Mouse (Mus musculus) forebrain, embryonic 11.5 days (tissue): Measurements from ENCODE around the gene Spib. TPM values are rescaled to one million over a fixed set of nuclear protein-coding genes. Genes with fewer than 3 reads are reported as not detected.

Experiments used
- ATAC-seq: fragments of 200-750 bp; cut with Nextera tagmentation; replicated peaks from 2 replicates; pipeline ENCODE4 v1.8.0; 2017; ENCODE audit warnings: moderate TSS enrichment; ENCODE audit not compliant: low FRiP score
- DNase-seq: peaks from one replicate; pipeline ENCODE4 v3.0.0-alpha.2; 2017; ENCODE audit warnings: low spot score
- H3K27ac ChIP-seq: fragments of 300-500 bp; sonication (generic); 2 replicates; pipeline ENCODE4 v1.5.1; 2014; ENCODE audit warnings: low read depth, low read length
- H3K27me3 ChIP-seq: fragments of 300-500 bp; sonication (generic); 2 replicates; pipeline ENCODE4 v1.6.1; 2014; ENCODE audit warnings: mild to moderate bottlenecking, low read length, mixed read lengths; ENCODE audit not compliant: control insufficient read depth, insufficient read depth
- H3K36me3 ChIP-seq: fragments of 300-500 bp; sonication (generic); 2 replicates; pipeline ENCODE4 v1.6.1; 2014; ENCODE audit warnings: mild to moderate bottlenecking, low read length, moderate library complexity, mixed read lengths; ENCODE audit not compliant: control insufficient read depth, insufficient read depth
- H3K4me1 ChIP-seq: fragments of 300-500 bp; sonication (generic); replicated peaks from 2 replicates; pipeline ENCODE4 v1.6.1; 2014; ENCODE audit warnings: low read length, mixed read lengths; ENCODE audit not compliant: control insufficient read depth, insufficient read depth
- H3K4me2 ChIP-seq: fragments of 300-500 bp; sonication (generic); 2 replicates; pipeline ENCODE4 v1.6.1; 2014; ENCODE audit warnings: low read depth, mild to moderate bottlenecking, low read length, moderate library complexity, mixed read lengths; ENCODE audit not compliant: severe bottlenecking
- H3K4me3 ChIP-seq: fragments of 300-500 bp; sonication (generic); 2 replicates; pipeline ENCODE4 v1.5.1; 2014; ENCODE audit warnings: low read depth, low read length
- H3K9ac ChIP-seq: fragments of 300-500 bp; sonication (generic); 2 replicates; pipeline ENCODE4 v1.6.1; 2014; ENCODE audit warnings: low read length
- H3K9me3 ChIP-seq: fragments of 300-500 bp; sonication (generic); 2 replicates; pipeline ENCODE4 v1.6.1; 2016; ENCODE audit warnings: low read length, mixed read lengths; ENCODE audit not compliant: control insufficient read depth
- WGBS: fragments of 180-500 bp; shearing (Covaris S2); extraction: QIAGEN DNeasy Blood & Tissue Kit; methylation state at CpG from one replicate; pipeline ENCODE4 v1.1.7; 2014; 5-methylcytosine and 5-hydroxymethylcytosine counted together
- polyA plus RNA-seq: library from polyadenylated mRNA; unstranded; fragments of >200 nt; fragmentation: Nextera tagmentation; extraction: Ambion mirVana; gene quantifications from 2 replicates; pipeline ENCODE4 v1.2.1, GENCODE M21; 2014

Gene Spib
- polyA plus RNA-seq, 1 experiment from 2014 or later, result 0.13 TPM

- H3K27ac ChIP-seq, result no peak overlapping the region
- no peak overlapping the region for H3K4me3 ChIP-seq
- WGBS, result 92% methylated on average over 13 of the region's 13 CpGs
- no peak for ATAC-seq
- H3K9ac ChIP-seq, result no peak overlapping the region
- no peak for DNase-seq
- H3K36me3 ChIP-seq, result peaks cover 10% of the 10 kb centered on the region
- H3K9me3 ChIP-seq, result no peaks in the 10 kb centered on the region
- no peak overlapping the region for H3K4me2 ChIP-seq
- no peaks in the 10 kb centered on the region for H3K4me1 ChIP-seq
- no peaks in the 10 kb centered on the region for H3K27me3 ChIP-seq
These were observed 2.4 kb upstream of the Spib start for GRCm38 (mm10) chr7:44534242-44534641.

GRCm38 (mm10) chr7:44533746-44534045 lies 1.8 kb upstream of the Spib start:
- DNase-seq (no peak), ATAC-seq (no peak)
- H3K4me2 ChIP-seq, result no peak overlapping the region
- H3K27me3 ChIP-seq, result no peaks in the 10 kb centered on the region
- no peak overlapping the region for H3K9ac ChIP-seq
- no peak overlapping the region for H3K27ac ChIP-seq
- no peaks in the 10 kb centered on the region for H3K9me3 ChIP-seq
- H3K4me1 ChIP-seq, result no peaks in the 10 kb centered on the region
- 68% methylated on average over 12 of the region's 12 CpGs for WGBS
- H3K36me3 ChIP-seq, result peaks cover 10% of the 10 kb centered on the region
- no peak overlapping the region for H3K4me3 ChIP-seq

- no peak for DNase-seq
- peaks cover 10% of the 10 kb centered on the region for H3K36me3 ChIP-seq
These were observed 1.3 kb upstream of the Spib start for GRCm38 (mm10) chr7:44532918-44533745.

DNA sequence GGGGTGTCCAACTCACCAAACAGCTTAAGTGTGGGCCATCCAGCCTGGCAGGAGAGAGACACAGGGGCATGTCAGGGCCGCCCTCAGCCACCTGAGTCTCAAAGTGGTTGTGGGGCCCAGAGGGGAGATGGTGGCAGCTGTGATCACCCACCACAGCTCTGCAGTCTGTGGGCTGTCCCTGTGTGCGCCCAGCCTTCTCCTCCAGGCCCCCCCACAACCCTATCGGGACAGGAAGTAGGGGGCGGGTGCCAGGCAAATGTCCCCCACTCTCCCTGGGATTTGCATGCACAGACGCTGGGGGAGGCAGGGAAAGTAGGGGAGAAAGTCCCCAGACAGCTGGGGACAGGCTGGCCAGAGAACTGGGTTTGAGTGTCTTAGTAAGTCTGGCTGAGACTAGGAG lies 664 bp downstream of the Spib start:
- Histone ChIP-seq H3K36me3 (peaks cover 10% of the 10 kb centered on the region), H3K9me3 (no peaks in the 10 kb centered on the region), H3K4me2 (no peak overlapping the region), H3K27ac (no peak overlapping the region), H3K27me3 (no peaks in the 10 kb centered on the region), H3K4me3 (no peak overlapping the region), H3K4me1 (0 out of 2 replicates have a peak, but pooled peaks cover 3% of the 10 kb centered on the region), H3K9ac (no peak overlapping the region)
- DNase-seq (no peak), ATAC-seq (no peak)
- 54% methylated on average over 5 of the region's 5 CpGs for WGBS

More at GRCm38 (mm10) chr7:44532918-44533745, 1.3 kb upstream of the Spib start:
- WGBS, result 89% methylated on average over 29 of the region's 29 CpGs
- H3K27ac ChIP-seq, result no peak overlapping the region
- no peaks in the 10 kb centered on the region for H3K27me3 ChIP-seq
- no peak overlapping the region for H3K4me2 ChIP-seq
- ATAC-seq, result no peak
- H3K9me3 ChIP-seq, result no peaks in the 10 kb centered on the region
- 0 out of 2 replicates have a peak, but pooled peaks cover under 1% of the 10 kb centered on the region for H3K4me1 ChIP-seq
- no peak overlapping the region for H3K4me3 ChIP-seq
- H3K9ac ChIP-seq, result no peak overlapping the region

DNA sequence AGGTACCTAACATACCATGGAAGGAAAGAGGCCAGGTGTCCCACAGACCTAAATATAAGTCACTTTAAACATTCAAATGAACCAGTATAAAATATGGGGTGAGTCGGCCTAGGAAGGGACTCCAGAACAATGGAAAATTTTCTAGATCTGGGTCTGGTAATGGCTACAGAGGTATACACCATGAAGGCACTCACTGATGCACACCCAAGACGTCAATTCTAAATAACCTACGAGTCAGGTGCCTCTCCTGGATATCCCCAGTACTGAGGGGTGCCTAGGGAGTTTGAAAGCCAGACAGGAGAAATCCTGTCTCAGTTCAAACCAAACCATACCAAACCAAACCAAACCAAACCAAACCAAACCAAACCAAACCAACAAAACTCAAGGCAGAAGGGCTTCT lies 1.4 kb downstream of the Spib start:
- 78% methylated on average over 3 of the region's 3 CpGs for WGBS
- no peak overlapping the region for H3K9ac ChIP-seq
- 0 out of 2 replicates have a peak, but pooled peaks cover 3% of the 10 kb centered on the region for H3K4me1 ChIP-seq
- 0 out of 2 replicates have a peak, but pooled peaks cover 1% of the 10 kb centered on the region for H3K27me3 ChIP-seq
- H3K36me3 ChIP-seq, result peaks cover 10% of the 10 kb centered on the region
- DNase-seq (no peak), ATAC-seq (no peak)
- H3K27ac ChIP-seq, result no peak overlapping the region
- no peak overlapping the region for H3K4me2 ChIP-seq
- H3K9me3 ChIP-seq, result no peaks in the 10 kb centered on the region
- no peak overlapping the region for H3K4me3 ChIP-seq

GRCm38 (mm10) chr7:44529518-44529917 lies 2.4 kb downstream of the Spib start:
- DNase-seq, result no peak
- no peaks in the 10 kb centered on the region for H3K9me3 ChIP-seq
- H3K4me1 ChIP-seq, result 0 out of 2 replicates have a peak, but pooled peaks cover 5% of the 10 kb centered on the region
- H3K9ac ChIP-seq, result no peak overlapping the region
- no peak overlapping the region for H3K4me2 ChIP-seq
- H3K36me3 ChIP-seq, result peaks cover 10% of the 10 kb centered on the region
- no peak overlapping the region for H3K27ac ChIP-seq
- H3K27me3 ChIP-seq, result peaks cover 3% of the 10 kb centered on the region; the same call in 1 of the 2 replicates
- 70% methylated on average over 5 of the region's 5 CpGs for WGBS
- no peak for ATAC-seq
- H3K4me3 ChIP-seq, result no peak overlapping the region

DNA sequence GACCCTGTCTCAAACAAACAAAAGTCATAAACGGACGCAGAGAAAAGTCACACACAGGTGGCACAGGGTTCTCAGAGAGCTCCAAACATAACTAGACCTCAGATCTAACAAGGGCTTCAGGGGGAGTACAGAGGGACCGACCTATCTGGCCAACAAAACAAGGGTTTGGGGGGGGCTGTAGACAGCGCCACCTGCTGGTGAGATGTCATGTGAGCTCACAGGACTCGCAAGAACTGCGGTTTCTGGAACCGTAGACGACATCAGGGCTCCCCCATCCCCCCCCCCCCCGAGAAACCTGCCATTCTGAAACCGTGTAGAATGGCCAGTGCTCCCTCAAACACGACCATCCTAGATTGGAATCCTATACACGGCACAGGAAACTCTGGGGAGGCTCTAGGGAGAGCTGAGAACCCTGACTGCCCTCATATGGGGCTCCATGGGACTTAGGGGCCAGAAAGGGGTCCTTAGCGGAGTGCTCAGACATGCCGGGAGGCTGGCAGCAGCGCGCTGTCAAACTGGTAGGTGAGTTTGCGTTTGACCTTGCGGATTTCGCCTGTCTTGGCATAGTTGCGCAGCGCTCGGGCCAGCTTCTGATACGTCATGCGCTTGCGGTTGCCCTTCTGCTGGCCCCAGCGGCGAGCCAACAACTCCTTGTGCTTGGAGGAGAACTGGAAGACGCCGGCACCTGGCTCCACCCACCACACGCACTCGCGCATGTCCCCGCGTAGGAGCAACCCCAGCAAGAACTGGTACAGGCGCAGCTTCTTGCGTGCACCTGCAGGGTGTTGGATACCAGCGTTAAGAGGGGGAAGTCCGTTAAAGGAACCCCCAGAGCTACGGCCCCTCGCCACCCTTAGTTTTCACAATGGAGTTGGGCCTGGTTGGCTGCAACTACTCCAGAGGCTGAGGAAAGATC lies 4.1 kb downstream of the Spib start:
- Histone ChIP-seq H3K9me3 (no peaks in the 10 kb centered on the region), H3K4me3 (peak overlapping the region; percentile 27), H3K36me3 (no peaks in the 10 kb centered on the region), H3K4me2 (peak overlapping the region; percentile 66), H3K9ac (peak overlapping the region; percentile 39; the same call in 1 of the 2 replicates), H3K4me1 (0 out of 2 replicates have a peak, but pooled peaks cover 5% of the 10 kb centered on the region), H3K27me3 (peaks cover 4% of the 10 kb centered on the region; the same call in 1 of the 2 replicates), H3K27ac (no peak overlapping the region)
- DNase-seq (peak; percentile 88), ATAC-seq (no peak; the same call in 1 of the 2 replicates)
- WGBS, result 6% methylated on average over 40 of the region's 40 CpGs

- H3K27me3 ChIP-seq, result peaks cover 7% of the 10 kb centered on the region; the same call in 1 of the 2 replicates
- H3K9me3 ChIP-seq, result no peaks in the 10 kb centered on the region
- H3K9ac ChIP-seq, result no peak overlapping the region
- H3K4me2 ChIP-seq, result no peak overlapping the region
- H3K36me3 ChIP-seq, result no peaks in the 10 kb centered on the region
- H3K4me3 ChIP-seq, result no peak overlapping the region
- H3K27ac ChIP-seq, result no peak overlapping the region
- 0 out of 2 replicates have a peak, but pooled peaks cover 5% of the 10 kb centered on the region for H3K4me1 ChIP-seq
- 89% methylated on average over 14 of the region's 14 CpGs for WGBS
- ATAC-seq (no peak), DNase-seq (no peak)
These were observed 5.3 kb downstream of the Spib start for GRCm38 (mm10) chr7:44526414-44527154.
